Mouse (Mus musculus) megakaryocyte-erythroid progenitor cell, adult 5-6 weeks (primary cell): ENCODE results near the gene Phf24. TPM values are rescaled to one million over a fixed set of nuclear protein-coding genes. Genes with fewer than 3 reads are reported as not detected.
"Not testable (repeated sequence)": the region's sequence is repeated elsewhere in the genome, so short reads cannot be mapped to it uniquely, and the experiment has no call there.

ENCODE experiments used
- ATAC-seq: replicated peaks from 2 replicates; pipeline ENCODE4 v1.8.0; 2016; ENCODE audit warnings: mild to moderate bottlenecking, inconsistent platforms; ENCODE audit not compliant: severe bottlenecking, poor library complexity, low FRiP score, low TSS enrichment
- total RNA-seq, 2 experiments: library from RNA; stranded (forward) in 1 of 2; stranded (reverse) in 1 of 2; fragments of 200-1000, 215-1000 nt in 1 of 2; fragments of >200 nt in 1 of 2; fragmentation: Nextera tagmentation in 1 of 2; gene quantifications; 2 replicates each; pipeline ENCODE4 v1.2.3; 2014 to 2017

Phf24 gene
- total RNA-seq, 2 experiments from 2014 or later: not detected

DNA sequence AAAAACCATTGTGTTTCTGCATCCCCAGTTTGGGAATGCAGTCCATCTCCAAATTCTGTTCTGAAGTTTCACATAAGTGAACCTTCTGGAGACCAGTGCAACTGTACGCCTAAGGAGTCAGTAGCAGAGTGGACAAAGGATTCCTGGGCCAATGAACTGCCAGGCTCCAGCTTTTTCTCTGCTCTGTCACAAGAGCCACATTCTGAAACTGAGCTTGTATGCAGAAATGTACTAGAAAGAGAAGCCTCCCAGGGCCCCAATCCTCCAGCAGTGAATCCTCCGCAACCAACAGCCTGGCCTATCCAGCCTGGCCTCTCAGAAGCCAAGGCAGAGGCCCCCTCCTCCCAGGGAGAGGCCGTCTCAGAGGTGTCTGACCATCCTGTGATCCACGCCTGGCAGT lies 56.5 kb downstream of the Phf24 start:
- ATAC-seq: no peak

DNA sequence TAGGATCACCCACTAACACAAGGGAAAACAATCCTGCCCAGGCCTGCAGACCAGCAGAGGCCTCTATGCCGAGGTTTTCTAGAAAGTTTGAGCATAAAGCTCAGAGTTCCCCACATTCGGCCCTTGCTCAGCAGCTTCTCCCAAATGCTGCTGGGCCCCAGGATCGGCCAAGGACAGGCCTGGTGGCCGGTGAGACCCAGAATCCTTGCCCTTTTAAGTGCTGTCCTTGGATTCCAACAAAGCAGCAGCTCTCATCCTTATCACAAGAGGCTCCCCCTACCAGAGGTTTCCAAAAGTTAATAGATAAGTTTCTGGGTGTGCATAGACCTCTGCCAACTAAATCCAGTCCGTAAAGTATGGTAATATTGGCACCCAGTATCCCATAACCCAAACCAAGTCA lies 57.4 kb downstream of the Phf24 start:
- ATAC-seq: no peak

- ATAC-seq: peak; percentile 62; the same call in 1 of the 2 replicates
Observed at GRCm38 (mm10) chr4:42978062-42978461, 61.6 kb downstream of the Phf24 start.

DNA sequence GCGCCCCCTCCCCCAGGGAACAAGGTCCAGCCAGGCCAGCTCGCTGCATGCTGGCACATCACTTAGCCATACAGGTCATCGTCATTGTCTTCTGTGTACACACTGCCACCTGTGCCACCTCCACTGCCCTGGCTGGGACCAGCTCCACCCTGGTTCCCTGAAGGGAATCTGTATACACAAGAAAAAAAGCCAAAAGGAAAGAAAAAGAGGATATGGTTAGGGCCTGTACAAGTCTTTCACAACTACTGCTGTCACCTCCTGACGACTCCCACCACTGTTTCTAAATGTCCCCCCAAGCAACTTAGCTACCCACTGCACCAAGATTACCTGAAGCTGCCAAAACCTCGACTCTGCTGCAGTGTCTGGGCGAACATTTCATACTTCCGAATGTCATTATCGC lies 64.0 kb downstream of the Phf24 start:
- ATAC-seq: not testable (repeated sequence)

GRCm38 (mm10) chr4:42988296-42988695 lies 71.8 kb downstream of the Phf24 start:
- peak; percentile 61; the same call in 1 of the 2 replicates for ATAC-seq

Other genes with a start within 250 kb of the Phf24 start
- gene 4930578G10Rik, start 181.1 kb upstream of the Phf24 start, total RNA-seq (2014; fragmentation: Nextera tagmentation): not detected in 2 replicates
- gene 4930578G10Rik, start 181.1 kb upstream of the Phf24 start, total RNA-seq (2017): not detected in 2 replicates
- not detected in 2 replicates for gene Ccl19, start 160.1 kb upstream of the Phf24 start, total RNA-seq (2014; fragmentation: Nextera tagmentation)
- gene Ccl19, start 160.1 kb upstream of the Phf24 start, total RNA-seq (2017): not detected in 2 replicates
- not detected in 2 replicates for gene Ccl21a, start 142.7 kb upstream of the Phf24 start, total RNA-seq (2014; fragmentation: Nextera tagmentation)
- not detected in 2 replicates for gene Ccl21a, start 142.7 kb upstream of the Phf24 start, total RNA-seq (2017)
- gene Fam205a1, start 62.8 kb upstream of the Phf24 start, total RNA-seq (2014; fragmentation: Nextera tagmentation): 0.94 TPM in 1 of 2 replicates, not detected in the other
- not detected in 2 replicates for gene Fam205a1, start 62.8 kb upstream of the Phf24 start, total RNA-seq (2017)
- not detected in 2 replicates for gene Gm12394, start 59.9 kb upstream of the Phf24 start, total RNA-seq (2014; fragmentation: Nextera tagmentation)
- gene Gm12394, start 59.9 kb upstream of the Phf24 start, total RNA-seq (2017): not detected in 2 replicates
- not detected in 2 replicates for gene Fam205c, start 42.4 kb upstream of the Phf24 start, total RNA-seq (2014; fragmentation: Nextera tagmentation)
- not detected in 2 replicates for gene Fam205c, start 42.4 kb upstream of the Phf24 start, total RNA-seq (2017)
- 0.87 and 2.2 TPM in 2 replicates for gene Dnajb5, start 33.2 kb downstream of the Phf24 start, total RNA-seq (2014; fragmentation: Nextera tagmentation)
- 0.09 TPM in 1 of 2 replicates, not detected in the other for gene Dnajb5, start 33.2 kb downstream of the Phf24 start, total RNA-seq (2017)
- not detected in 2 replicates for gene 1700022I11Rik, start 52.9 kb downstream of the Phf24 start, total RNA-seq (2014; fragmentation: Nextera tagmentation)
- 1.3 and 3.4 TPM in 2 replicates for gene 1700022I11Rik, start 52.9 kb downstream of the Phf24 start, total RNA-seq (2017)
- 186 and 244 TPM in 2 replicates for gene Vcp, start 83.8 kb downstream of the Phf24 start, total RNA-seq (2014; fragmentation: Nextera tagmentation)
- gene Vcp, start 83.8 kb downstream of the Phf24 start, total RNA-seq (2017): 269 and 346 TPM in 2 replicates
- 24.2 and 35.5 TPM in 2 replicates for gene Fancg, start 93.8 kb downstream of the Phf24 start, total RNA-seq (2014; fragmentation: Nextera tagmentation)
- 8.3 and 8.5 TPM in 2 replicates for gene Fancg, start 93.8 kb downstream of the Phf24 start, total RNA-seq (2017)
- gene Pigo, start 109.2 kb downstream of the Phf24 start, total RNA-seq (2014; fragmentation: Nextera tagmentation): 14.7 and 20.3 TPM in 2 replicates
- 8.3 and 11.0 TPM in 2 replicates for gene Pigo, start 109.2 kb downstream of the Phf24 start, total RNA-seq (2017)
- 207 and 223 TPM in 2 replicates for gene Stoml2, start 115.0 kb downstream of the Phf24 start, total RNA-seq (2014; fragmentation: Nextera tagmentation)
- gene Stoml2, start 115.0 kb downstream of the Phf24 start, total RNA-seq (2017): 190 and 198 TPM in 2 replicates
- 1.8 and 2.5 TPM in 2 replicates for gene Fam214b, start 129.6 kb downstream of the Phf24 start, total RNA-seq (2014; fragmentation: Nextera tagmentation)
- gene Fam214b, start 129.6 kb downstream of the Phf24 start, total RNA-seq (2017): 1.0 TPM in 2 replicates
- gene Unc13b, start 142.3 kb downstream of the Phf24 start, total RNA-seq (2014; fragmentation: Nextera tagmentation): 2.5 and 2.9 TPM in 2 replicates
- gene Unc13b, start 142.3 kb downstream of the Phf24 start, total RNA-seq (2017): 0.52 and 3.2 TPM in 2 replicates